Mouse (Mus musculus): ENCODE results near the gene Gm10135.
"Not testable (repeated sequence)": the region's sequence is repeated elsewhere in the genome, so short reads cannot be mapped to it uniquely, and the experiment has no call there.

DNA sequence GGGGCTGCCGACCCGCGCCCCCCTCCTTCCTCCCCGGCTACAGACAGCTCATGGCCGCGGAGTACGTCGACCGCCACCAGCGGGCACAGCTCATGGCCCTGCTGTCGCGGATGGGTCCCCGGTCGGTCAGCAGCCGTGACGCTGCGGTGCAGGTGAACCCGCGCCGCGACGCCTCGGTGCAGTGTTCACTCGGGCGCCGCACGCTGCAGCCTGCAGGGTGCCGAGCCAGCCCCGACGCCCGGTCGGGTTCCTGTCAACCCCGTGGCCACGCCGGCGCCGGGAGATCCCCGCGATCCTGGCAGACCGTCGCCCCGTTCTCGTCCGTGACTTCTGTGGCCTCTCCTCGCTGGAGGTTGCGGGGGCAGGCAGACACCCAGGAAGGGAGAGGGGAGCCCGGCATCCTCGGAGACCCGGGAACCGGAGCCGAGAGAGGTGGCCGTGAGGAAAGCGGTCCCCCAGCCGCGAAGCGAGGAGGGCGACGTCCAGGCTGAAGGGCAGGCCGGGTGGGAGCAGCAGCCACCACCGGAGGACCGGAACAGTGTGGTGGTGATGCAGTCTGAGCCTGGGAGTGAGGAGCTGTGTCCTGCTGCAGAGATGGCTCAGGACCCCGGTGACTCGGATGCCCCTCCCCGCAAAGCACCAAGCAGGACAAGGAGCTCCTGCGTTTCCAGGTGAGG, 39.2 kb upstream of the Gm10135 start:
- not testable (repeated sequence) for TF ChIP-seq CTCF (IDR thresholded peaks at IDR 0.05; ENCODE audit: low read depth, low read length); POLR2A (IDR thresholded peaks at IDR 0.05; ENCODE audit: extremely low read depth, insufficient read depth, low read length)

Measured in liver, adult 2 months (tissue).